In genomic region chr16:91789728-91790127, GRCm38 (mm10) we compare ENCODE assay signal across 8 mouse cellular contexts.
A peak's percentile ranks its signal among the peaks of the same experiment; 100 is the strongest.
DNase-seq lines count a peak whose midpoint lies in the region; ATAC-seq and TF ChIP-seq lines count a peak whose summit lies in the region.
"Had no signal": no experiment of that assay in that cellular context is flagged by ENCODE, and none has a peak within 500 bp of the region (broad histone marks: within the 10 kb centered on the region; RNA-seq: fewer than 3 reads in every experiment).

No protein-coding gene starts in this region.

- TF ChIP-seq POLR2A in lung, adult 2 months (IDR thresholded peaks at IDR 0.05; ENCODE audit: borderline replicate concordance, extremely low read depth, low read depth, low read length), result no peak
- TF ChIP-seq POLR2A in kidney, adult 2 months (IDR thresholded peaks at IDR 0.05; ENCODE audit: low read depth, low read length), result no peak

- H3K4me3 ChIP-seq in lung, embryonic 14.5 days (ENCODE audit: low read depth, low read length), result no peak overlapping the region
- no peak overlapping the region for H3K4me3 ChIP-seq in lung, adult 2 months (replicated peaks; ENCODE audit: extremely low read depth, low read depth, low read length)
- peak overlapping the region; percentile 16; the same call in 1 of the 2 replicates for H3K4me3 ChIP-seq in G1E (ENCODE audit: low read depth, low read length)
- no peak overlapping the region for H3K4me3 ChIP-seq in heart, postnatal 0 days (ENCODE audit: low read depth, low read length)
- no peak overlapping the region for H3K4me3 ChIP-seq in kidney, adult 2 months (ENCODE audit: insufficient read depth, low read depth, low read length)

- no peak overlapping the region for H3K9ac ChIP-seq in lung, embryonic 14.5 days
- 0 out of 2 replicates have a peak overlapping the region, but pooled peaks have one; percentile 8 for H3K9ac ChIP-seq in heart, postnatal 0 days (replicated peaks; ENCODE audit: low read depth, low read length)

- WGBS in lung, embryonic 14.5 days, result 61% methylated on average over 6 of the region's 6 CpGs
- 39% methylated on average over 6 of the region's 6 CpGs for WGBS in lung, adult 2 months
- WGBS in heart, postnatal 0 days, result 35% methylated on average over 6 of the region's 6 CpGs
- WGBS in kidney, adult 2 months, result 62% methylated on average over 6 of the region's 6 CpGs

- DNase-seq in lung, embryonic 14.5 days, result peak; percentile 22
- DNase-seq in lung, adult 2 months, result no peak
- DNase-seq in G1E (ENCODE audit: low spot score), result peak; percentile 47
- peak; percentile 52 for DNase-seq in heart, postnatal 0 days (ENCODE audit: low spot score)
- DNase-seq in layer of hippocampus, adult 9-11 months, result no peak
- DNase-seq in kidney, adult 2 months, result no peak

- H3K4me2 ChIP-seq in lung, embryonic 14.5 days, result no peak overlapping the region
- no peak overlapping the region for H3K4me2 ChIP-seq in heart, postnatal 0 days (ENCODE audit: low read depth, low read length)
- H3K4me2 ChIP-seq: midbrain, embryonic 11.5 days had no signal

- TF ChIP-seq EP300 in heart, postnatal 0 days (IDR thresholded peaks at IDR 0.05; ENCODE audit: low read depth), result no peak

- H3K27me3 ChIP-seq in lung, embryonic 14.5 days (ENCODE audit: insufficient read depth, low read length), result no peaks in the 10 kb centered on the region
- no peaks in the 10 kb centered on the region for H3K27me3 ChIP-seq in G1E (ENCODE audit: insufficient read depth, low read length)
- no peaks in the 10 kb centered on the region for H3K27me3 ChIP-seq in heart, postnatal 0 days (ENCODE audit: control insufficient read depth, insufficient read depth, low read length)
- no peaks in the 10 kb centered on the region for H3K27me3 ChIP-seq in kidney, adult 2 months (replicated peaks; ENCODE audit: control insufficient read depth, insufficient read depth, low read length)

- peaks cover 38% of the 10 kb centered on the region for H3K36me3 ChIP-seq in lung, embryonic 14.5 days (ENCODE audit: insufficient read depth)
- peaks cover 19% of the 10 kb centered on the region for H3K36me3 ChIP-seq in G1E (replicated peaks)
- 0 out of 2 replicates have a peak, but pooled peaks cover 6% of the 10 kb centered on the region for H3K36me3 ChIP-seq in heart, postnatal 0 days (replicated peaks; ENCODE audit: control insufficient read depth, insufficient read depth, low read length)
- no peaks in the 10 kb centered on the region for H3K36me3 ChIP-seq in kidney, adult 2 months (ENCODE audit: control insufficient read depth, insufficient read depth, low read length)

- TF ChIP-seq CTCF in lung, embryonic 14.5 days (IDR thresholded peaks at IDR 0.05; ENCODE audit: low read depth), result no peak
- TF ChIP-seq CTCF in lung, adult 2 months (IDR thresholded peaks at IDR 0.05; ENCODE audit: insufficient read depth, low read length), result no peak
- no peak for TF ChIP-seq CTCF in G1E (IDR thresholded peaks at IDR 0.05; ENCODE audit: low read depth, low read length)
- no peak for TF ChIP-seq CTCF in heart, postnatal 0 days (IDR thresholded peaks at IDR 0.05; ENCODE audit: low read depth)
- no peak for TF ChIP-seq CTCF in kidney, adult 2 months (conservative IDR thresholded peaks at IDR 0.05; ENCODE audit: insufficient read depth, insufficient read length, low read depth, low read length)

- H3K9me3 ChIP-seq in lung, embryonic 14.5 days (ENCODE audit: low read depth, low read length), result no peaks in the 10 kb centered on the region
- H3K9me3 ChIP-seq in G1E (replicated peaks), result no peaks in the 10 kb centered on the region
- no peaks in the 10 kb centered on the region for H3K9me3 ChIP-seq in heart, postnatal 0 days (replicated peaks; ENCODE audit: control insufficient read depth, low read length)

- H3K4me1 ChIP-seq in lung, embryonic 14.5 days (ENCODE audit: insufficient read depth), result no peaks in the 10 kb centered on the region; the same call in 1 of the 2 replicates
- 0 out of 2 replicates have a peak, but pooled peaks cover 2% of the 10 kb centered on the region for H3K4me1 ChIP-seq in lung, adult 2 months (ENCODE audit: control insufficient read depth, insufficient read depth, low read length)
- peaks cover 39% of the 10 kb centered on the region for H3K4me1 ChIP-seq in G1E (ENCODE audit: insufficient read depth, low read depth, low read length)
- H3K4me1 ChIP-seq in heart, postnatal 0 days (ENCODE audit: control insufficient read depth, insufficient read depth), result peaks cover 34% of the 10 kb centered on the region
- H3K4me1 ChIP-seq in kidney, adult 2 months (ENCODE audit: control insufficient read depth, insufficient read depth, low read length), result no peaks in the 10 kb centered on the region

- no peak overlapping the region for H3K27ac ChIP-seq in lung, embryonic 14.5 days (ENCODE audit: low read depth)
- H3K27ac ChIP-seq in heart, postnatal 0 days (ENCODE audit: low read depth), result peak overlapping the region; percentile 47
- no peak overlapping the region for H3K27ac ChIP-seq in kidney, adult 2 months (ENCODE audit: insufficient read depth, low read depth, low read length)

- ATAC-seq in lung, embryonic 14.5 days (ENCODE audit: insufficient read depth), result peak; percentile 58; the same call in 1 of the 2 replicates
- ATAC-seq in G1E (ENCODE audit: extremely low read depth, insufficient number of reproducible peaks, low FRiP score, poor library complexity, severe bottlenecking), result peak; percentile 99
- peak; percentile 50 for ATAC-seq in heart, postnatal 0 days (ENCODE audit: insufficient read depth, low read depth)
- peak; percentile 85 for ATAC-seq in monocyte, adult 5-6 weeks (replicated peaks; ENCODE audit: insufficient number of reproducible peaks, low FRiP score, low TSS enrichment, poor library complexity, severe bottlenecking)

Comparison
In these comparisons a context has a peak if more than half of its experiments do, and no peak if none do; other contexts are left out.
1. DNase-seq: peak in lung, embryonic 14.5 days (single experiment), G1E (single experiment) and heart, postnatal 0 days (single experiment); none in lung, adult 2 months (single experiment), layer of hippocampus, adult 9-11 months (single experiment) and kidney, adult 2 months (single experiment).
2. Peak in every context shown above with its lines, with median percentiles within 50 percentile points of each other: ATAC-seq.